Mouse (Mus musculus): ENCODE measurements around the gene Nxnl1.
A peak's percentile ranks its signal among the peaks of the same experiment; 100 is the strongest.

Nxnl1 gene

DNA sequence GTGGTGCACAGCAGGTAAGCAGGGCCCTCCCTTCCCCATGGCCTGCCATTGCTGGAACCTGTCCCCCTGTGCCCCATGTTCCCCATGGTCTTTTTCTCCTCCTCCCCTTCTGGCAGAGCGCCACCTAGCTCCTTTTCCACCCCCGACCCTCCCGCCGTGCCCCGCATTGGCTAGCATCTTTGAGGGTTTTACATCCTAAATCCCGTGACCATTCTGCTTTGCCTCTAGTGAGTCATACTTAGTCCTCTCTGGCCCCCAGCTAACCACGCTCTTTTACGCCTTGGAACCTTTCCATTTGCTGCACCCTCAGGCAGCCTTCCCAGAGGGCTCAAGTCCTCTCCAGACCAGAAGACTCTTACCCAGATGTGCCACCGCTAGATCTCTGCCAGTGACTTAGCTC lies 13.8 kb upstream of the Nxnl1 start:
- no peak for DNase-seq (ENCODE audit: low read depth)

DNA sequence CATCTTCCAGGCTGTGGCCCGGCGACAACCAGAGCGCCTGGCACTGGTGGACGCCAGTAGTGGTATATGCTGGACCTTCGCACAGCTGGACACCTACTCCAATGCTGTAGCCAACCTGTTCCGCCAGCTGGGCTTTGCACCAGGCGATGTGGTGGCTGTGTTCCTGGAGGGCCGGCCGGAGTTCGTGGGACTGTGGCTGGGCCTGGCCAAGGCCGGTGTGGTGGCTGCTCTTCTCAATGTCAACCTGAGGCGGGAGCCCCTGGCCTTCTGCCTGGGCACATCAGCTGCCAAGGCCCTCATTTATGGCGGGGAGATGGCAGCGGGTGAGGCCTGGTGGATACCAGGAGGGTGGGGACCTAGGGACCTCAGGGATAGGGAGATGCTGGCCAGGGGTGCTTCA lies 13.1 kb upstream of the Nxnl1 start:
- no peak for DNase-seq (ENCODE audit: low read depth)

- no peak for DNase-seq (ENCODE audit: low read depth)
These were observed 12.6 kb upstream of the Nxnl1 start for GRCm38 (mm10) chr8:71579009-71579408.

DNA sequence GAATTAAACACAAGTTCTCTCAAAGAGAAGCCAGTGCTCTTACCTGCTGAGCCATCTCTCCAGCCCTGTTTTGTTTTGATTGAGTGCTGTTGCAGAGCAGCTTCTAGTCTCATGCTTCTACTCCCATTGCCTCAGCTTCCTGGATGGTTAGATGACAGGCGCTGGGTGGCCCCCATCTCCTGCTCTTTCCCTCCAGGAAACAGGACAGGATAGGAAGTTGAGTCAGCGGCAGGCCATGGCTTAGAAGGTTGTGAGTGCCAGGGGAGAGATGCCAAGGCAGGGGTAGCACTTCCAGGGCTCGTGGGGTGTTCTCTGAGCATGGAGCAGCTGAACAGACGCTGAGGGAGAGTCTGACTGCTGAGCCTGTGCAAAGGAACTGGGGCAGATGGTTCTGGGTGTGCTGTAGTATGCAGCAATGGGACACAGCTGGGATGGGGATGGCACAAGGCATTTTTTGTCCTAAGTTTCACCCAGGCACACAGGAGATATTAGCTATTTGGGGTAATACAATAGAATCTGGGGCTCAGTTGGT lies 11.5 kb upstream of the Nxnl1 start:
- no peak for DNase-seq (ENCODE audit: low read depth)

- DNase-seq (ENCODE audit: low read depth), result no peak
These were observed 8.6 kb upstream of the Nxnl1 start for GRCm38 (mm10) chr8:71575020-71575419.

GRCm38 (mm10) chr8:71574426-71574825 lies 8.0 kb upstream of the Nxnl1 start:
- no peak for DNase-seq (ENCODE audit: low read depth)

DNA sequence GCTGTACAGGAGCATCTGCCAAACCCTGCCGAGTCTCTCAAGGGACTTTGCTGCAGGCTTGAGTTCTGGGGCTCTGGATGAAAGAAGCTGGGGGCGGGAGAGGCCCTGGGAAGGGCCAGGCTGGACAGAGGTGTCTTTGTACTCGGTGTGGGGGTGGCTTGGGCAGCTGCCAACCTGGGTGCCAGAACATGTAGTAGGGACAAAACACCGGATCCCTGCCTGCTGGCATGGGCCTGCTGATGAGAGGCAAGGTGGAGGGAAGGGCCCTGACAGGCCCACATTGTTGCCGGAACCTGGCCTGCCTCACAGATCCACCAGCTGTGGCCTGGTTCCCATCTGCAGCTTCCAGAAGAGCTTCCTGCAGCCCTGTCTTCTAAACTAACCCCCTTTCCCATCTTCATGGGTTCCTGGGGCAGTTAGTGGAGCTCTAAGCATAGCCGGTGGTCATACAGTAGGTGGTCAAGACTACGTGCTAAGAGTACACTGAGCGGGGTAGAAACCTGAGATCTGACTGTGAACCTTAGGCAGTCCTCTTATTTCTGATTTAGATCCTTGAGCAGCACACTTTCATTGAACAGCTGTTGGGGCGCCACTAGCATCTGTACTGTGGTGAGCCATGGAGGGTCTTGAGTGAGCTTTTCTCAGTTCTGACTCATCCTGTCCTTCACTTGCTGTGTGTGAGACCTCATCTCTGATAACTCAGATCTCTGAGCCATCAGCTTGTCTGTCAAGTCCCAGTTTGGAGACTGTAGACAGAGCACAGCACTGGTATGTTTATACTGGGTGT lies 6.6 kb upstream of the Nxnl1 start:
- no peak for DNase-seq (ENCODE audit: low read depth)

DNA sequence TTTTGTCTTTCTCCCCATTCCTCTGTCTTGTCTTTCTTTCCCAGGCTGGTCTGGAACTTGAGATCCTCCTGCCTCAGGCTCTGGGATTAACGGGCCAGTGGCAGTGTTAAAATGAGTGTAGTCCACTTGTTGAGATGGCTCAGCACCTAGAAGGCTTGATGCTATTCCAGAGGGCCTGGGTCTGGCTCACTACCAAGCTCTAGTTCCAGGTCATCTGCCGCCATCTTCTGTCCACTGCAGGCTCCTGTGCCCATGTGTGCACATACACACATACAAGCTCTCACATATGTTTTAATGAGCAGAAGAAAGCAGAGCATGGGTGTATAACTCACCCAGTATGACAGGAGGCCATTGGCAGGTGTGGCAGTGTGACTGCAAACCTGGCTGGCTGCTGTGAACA lies 5.7 kb upstream of the Nxnl1 start:
- no peak for DNase-seq (ENCODE audit: low read depth)

GRCm38 (mm10) chr8:71570291-71570954 lies 4.0 kb upstream of the Nxnl1 start:
- DNase-seq (ENCODE audit: low read depth), result peak; percentile 89

DNA sequence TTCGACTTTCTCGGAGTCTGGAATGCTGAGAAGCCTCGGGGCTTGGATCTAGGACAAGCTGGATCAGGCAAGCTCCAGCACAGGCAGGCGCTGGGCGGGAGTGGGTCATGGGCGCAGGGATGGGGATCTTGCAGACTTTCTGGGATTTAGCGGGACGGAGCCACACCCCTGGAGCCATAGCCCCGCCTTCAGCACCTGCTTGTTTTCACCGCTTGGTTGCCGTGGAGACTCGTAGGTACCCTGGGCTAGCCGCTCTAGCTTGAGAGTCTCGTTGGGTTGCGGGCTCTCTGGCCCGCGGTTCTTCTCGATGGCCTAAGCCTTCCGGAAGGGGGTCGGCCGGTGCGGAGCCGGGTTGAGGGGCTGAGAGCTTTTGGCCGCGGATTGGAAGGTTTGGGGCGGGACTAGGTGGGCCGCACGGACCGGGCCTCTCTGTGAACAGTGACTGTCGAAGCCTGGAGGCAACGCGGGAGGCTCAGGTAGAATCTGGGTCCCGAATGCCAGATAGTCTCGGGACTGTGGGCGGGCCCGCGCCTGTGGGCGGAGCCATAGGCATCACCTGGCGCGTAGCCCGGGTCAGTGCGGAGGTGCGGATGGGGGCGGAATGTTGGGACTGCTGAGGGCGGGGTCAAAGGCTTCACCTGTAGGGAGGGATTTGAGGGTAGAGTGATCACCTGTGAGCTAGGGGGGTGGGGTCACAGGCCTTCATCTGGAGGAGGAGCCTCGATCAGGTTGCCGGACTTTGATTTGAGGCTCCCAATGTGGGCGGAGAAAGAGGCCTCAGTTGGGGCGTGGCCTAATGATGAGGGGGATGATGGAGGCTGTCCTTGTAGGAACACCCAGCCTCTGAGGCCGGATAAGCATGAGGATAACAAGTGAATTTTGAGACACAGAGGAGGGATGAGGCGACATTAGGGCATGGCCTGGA lies 3.2 kb upstream of the Nxnl1 start:
- peak; percentile 77 for DNase-seq (ENCODE audit: low read depth)

DNA sequence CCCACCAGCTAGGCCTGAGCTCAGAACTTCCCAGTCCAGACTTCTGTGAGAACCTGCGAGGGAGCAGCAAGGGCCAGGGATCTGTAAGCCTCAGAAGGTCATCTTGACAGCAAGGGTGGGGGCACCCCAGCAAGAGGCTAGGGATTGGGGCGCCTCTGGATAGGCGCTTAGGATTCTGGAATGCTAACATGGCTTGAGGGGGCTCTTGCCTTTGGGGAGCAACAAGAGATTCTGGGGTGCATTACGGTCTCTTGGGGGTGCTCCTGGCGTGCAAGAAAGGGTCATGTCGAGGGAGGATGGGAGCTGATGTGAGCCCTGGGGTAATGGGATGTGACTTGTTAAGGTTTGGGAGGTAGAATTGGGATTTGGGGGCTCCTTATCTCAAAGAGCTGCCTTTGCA lies 2.5 kb upstream of the Nxnl1 start:
- no peak for DNase-seq (ENCODE audit: low read depth)

GRCm38 (mm10) chr8:71568387-71568937 lies 2.1 kb upstream of the Nxnl1 start, which contains the start of gene Slc27a1:
Gene Slc27a1 (plus strand): TSS chr8:71568882.
- DNase-seq (ENCODE audit: low read depth), result no peak

- no peak for DNase-seq (ENCODE audit: low read depth)
These were observed 1.2 kb upstream of the Nxnl1 start for GRCm38 (mm10) chr8:71567587-71567986.

DNA sequence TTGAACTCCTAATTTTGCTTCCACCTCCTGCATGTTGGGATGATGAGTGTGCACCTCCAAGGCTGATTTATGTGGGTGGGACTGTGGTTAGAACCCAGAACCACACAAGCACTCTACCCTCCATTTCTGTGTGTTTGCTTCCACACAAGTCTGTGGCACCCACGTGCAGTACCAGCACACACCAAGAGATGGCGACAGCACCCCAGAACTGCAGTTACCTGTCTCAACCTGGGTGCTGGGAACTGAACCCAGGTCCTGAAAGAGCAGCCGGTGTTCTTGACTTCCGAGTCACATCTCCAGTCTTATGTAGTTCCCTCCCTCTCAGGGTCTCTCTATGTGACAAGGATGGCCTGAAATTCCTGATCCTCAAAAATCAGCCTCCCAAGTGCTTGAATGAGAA lies 2.4 kb downstream of the Nxnl1 start:
- no peak for DNase-seq (ENCODE audit: low read depth)

DNA sequence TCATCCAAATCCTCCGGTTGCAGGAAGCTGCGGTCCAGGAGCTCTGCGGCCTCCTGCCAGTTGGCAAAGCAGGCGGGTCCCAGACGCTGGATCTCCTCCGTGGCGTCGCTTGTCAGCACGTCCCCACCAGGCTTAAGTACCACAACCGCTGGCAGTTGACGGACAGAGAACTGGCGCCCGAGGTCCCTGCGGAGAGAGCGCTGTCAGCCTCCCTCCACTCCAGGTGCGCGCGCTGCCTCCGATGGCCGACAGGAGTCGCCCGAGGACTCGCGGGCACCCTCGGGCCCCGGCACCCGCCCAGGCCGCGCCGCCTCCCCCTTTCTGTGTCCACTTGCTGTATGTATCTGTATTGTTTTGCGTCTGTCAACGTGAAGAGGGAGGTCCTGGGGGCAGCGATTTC lies 3.6 kb downstream of the Nxnl1 start:
- DNase-seq (ENCODE audit: low read depth), result peak; percentile 55

DNA sequence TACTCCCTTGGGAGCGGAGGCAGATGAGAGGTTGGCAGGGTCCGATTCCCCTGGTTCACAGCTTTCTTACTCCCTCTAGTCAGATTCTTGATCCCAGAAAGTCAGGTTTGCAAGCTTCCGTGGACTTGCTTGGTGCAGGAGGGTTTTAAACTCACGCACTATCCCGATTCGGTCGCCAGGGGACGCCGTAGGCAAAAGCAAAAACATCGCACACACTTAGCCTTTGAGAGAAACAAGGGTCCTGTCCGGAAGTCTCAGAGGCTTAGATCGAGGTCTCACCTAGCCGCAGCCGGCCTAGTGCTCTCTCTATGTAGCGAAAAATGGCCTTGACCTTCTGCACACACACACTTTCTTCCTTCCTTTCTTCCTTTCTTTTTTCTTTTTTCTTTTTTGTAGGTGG lies 5.0 kb downstream of the Nxnl1 start:
- peak; percentile 83 for DNase-seq (ENCODE audit: low read depth)

DNA sequence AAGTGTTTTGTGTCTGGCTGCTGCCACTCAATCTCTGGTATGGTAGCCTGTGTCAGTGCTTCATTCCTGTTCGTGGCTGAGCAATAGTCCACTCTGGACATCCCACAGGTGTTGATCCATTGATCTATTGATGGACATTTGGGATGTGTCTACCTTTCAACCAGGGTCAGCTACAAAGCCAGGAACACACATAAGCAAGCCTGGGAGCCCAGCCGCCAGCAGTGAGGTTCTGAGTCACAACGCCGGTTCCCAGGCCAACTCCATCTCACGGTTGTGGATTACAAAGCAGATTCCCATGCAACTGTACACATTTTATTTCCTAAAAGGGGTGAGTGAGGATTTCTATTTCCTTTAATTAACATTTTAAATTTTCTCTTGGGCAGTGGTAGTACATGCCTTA lies 5.6 kb downstream of the Nxnl1 start:
- no peak for DNase-seq (ENCODE audit: low read depth)

GRCm38 (mm10) chr8:71560071-71560470 lies 6.3 kb downstream of the Nxnl1 start:
- no peak for DNase-seq (ENCODE audit: low read depth)

GRCm38 (mm10) chr8:71558958-71559690 lies 7.3 kb downstream of the Nxnl1 start:
- peak; percentile 84 for DNase-seq (ENCODE audit: low read depth)

DNA sequence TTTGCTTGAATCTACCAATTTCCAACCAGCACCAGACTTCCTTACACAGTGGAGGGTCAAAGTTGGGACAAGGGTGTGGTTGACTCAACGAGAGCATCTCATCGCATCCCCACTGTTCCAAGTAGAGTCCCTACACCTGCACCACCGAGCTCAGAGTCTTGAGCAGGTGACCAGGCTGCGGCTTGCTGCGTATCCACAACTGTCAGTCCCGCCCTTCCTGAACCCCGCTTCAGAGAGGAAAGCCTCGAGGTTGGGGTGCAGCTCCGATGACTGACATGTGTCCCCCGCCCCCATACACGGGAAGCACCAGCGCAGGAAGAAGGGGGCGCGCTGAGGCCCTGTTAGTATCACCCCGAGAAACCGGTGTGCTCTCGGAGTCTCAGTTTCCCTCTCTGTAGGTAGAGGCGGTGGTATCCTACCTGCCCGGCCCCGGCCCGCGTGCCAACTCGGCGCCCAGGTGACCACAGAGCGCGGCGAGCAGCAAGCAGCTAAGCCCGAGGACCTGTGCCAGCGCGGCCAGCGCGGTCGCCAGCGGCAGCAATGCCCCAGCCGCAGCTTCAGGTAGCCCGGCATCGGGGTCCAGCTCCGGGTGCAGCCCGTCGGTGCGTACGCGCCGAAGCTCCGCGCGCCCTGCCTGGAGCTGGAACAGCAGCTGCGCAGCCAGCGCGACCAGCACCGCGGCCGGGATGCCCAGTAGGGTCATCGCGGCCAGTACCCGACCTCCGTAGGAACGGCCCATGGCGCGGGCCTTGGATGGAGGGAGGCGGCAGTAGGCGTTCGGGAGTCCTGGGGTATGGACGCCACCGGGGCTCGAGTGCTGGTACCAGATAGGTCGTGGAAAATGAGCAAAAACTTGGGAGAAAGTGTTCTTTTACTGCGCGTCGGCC lies 8.1 kb downstream of the Nxnl1 start, which contains the start of gene Tmem221:
Gene Tmem221 (minus strand): TSS at position 801 of the 887 bp plus-strand sequence.
- DNase-seq (ENCODE audit: low read depth), result no peak

All from c-Kit-positive CD71-negative TER-119-negative erythroid progenitor cells, embryonic 14.5 days (primary cell).